Mouse (Mus musculus): ENCODE measurements at regions not wholly inside any gene's neighbourhood (a gene's known extent, or its start where the extent isn't known, plus 50 kb on each side); places are given as distances from the start of the nearest gene placed in this dataset.

DNA sequence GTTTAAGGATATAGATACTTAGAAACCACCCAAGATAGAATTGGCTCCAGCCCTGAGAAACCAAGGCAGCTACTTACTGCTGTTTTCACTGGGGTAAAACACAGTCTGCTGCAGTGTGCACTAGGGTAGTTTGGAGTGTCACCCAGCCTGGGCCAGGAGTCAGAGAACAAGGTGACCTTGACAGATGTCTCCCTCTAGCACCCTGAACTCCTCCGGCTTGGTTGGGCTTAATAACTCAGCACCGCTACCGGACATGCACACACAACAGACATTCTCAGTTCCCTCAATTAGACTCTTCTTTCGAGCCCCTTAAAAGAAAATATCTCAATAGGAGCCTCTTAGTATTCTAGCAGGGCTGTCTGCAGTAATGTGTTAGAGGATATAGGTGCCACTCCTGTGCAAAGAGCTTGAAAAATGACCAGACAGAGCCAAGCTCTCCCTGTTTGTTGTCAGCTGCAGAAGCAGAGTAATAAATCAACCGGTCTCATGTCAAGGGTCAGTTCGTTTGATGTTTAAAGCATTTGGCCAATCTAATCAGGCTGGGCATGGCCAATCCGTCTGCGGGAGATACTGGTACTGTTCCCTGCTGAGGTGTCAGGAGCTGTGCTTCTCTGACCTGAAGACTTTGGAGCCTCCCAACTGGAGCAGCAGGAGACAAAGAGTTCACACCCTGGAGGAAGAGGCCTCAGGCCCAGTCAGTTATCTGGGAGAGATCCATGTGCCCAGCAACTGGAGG lies 299.1 kb downstream of the Eipr1 start:
- intact Hi-C loops (cut with DNase I), result no loop called here
- Histone ChIP-seq H3K27me3 (ENCODE audit: control insufficient read depth, insufficient read depth, low read length) (no peaks in the 10 kb centered on the region), H3K9ac (ENCODE audit: low read depth, low read length) (no peak overlapping the region), H3K4me3 (no peak overlapping the region), H3K79me2 (replicated peaks; ENCODE audit: control insufficient read depth, insufficient read depth, low read length) (no peaks in the 10 kb centered on the region), H3K36me3 (ENCODE audit: control insufficient read depth, insufficient read depth, low read length) (no peaks in the 10 kb centered on the region), H3K4me1 (ENCODE audit: control insufficient read depth, insufficient read depth, low read length) (no peaks in the 10 kb centered on the region), H3K27ac (no peak overlapping the region)
- 72% methylated on average over 8 of the region's 8 CpGs for WGBS
- no peak for DNase-seq
- TF ChIP-seq POLR2A (IDR thresholded peaks at IDR 0.05; ENCODE audit: insufficient read depth, low read depth, low read length) (no peak), EP300 (IDR thresholded peaks at IDR 0.05; ENCODE audit: insufficient read depth, low read depth, low read length) (no peak), CTCF (IDR thresholded peaks at IDR 0.05) (no peak)

DNA sequence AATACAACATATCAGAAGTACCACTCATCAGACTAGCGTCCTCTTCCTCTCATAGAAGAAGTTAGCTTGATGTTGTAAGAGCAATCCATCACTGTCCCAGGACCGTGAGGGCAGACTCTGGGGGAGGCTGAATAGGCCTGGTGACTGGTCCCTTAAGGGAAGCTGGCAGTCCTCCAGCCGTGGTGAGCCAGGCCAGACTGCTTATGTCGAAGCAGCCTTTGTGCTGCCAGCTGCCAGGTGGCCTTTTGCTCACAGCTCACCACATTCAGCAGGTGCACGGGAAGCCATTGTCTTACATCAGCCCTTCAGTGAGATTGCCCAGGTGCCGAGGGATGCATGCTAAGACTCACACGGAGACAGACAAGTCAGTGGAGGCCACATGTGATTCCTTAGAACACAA lies 302.8 kb downstream of the Eipr1 start:
- H3K36me3 ChIP-seq (ENCODE audit: control insufficient read depth, insufficient read depth, low read length), result no peaks in the 10 kb centered on the region
- H3K27me3 ChIP-seq (ENCODE audit: control insufficient read depth, insufficient read depth, low read length), result no peaks in the 10 kb centered on the region
- no peak overlapping the region for H3K27ac ChIP-seq
- no peak overlapping the region for H3K4me3 ChIP-seq
- DNase-seq, result peak in 1 of 2 experiments; percentile 4
- no peak overlapping the region for H3K9ac ChIP-seq (ENCODE audit: low read depth, low read length)
- no peaks in the 10 kb centered on the region for H3K79me2 ChIP-seq (replicated peaks; ENCODE audit: control insufficient read depth, insufficient read depth, low read length)
- 31% methylated on average over 7 of the region's 7 CpGs for WGBS
- TF ChIP-seq EP300 (IDR thresholded peaks at IDR 0.05; ENCODE audit: insufficient read depth, low read depth, low read length) (no peak), POLR2A (IDR thresholded peaks at IDR 0.05; ENCODE audit: insufficient read depth, low read depth, low read length) (no peak), CTCF (IDR thresholded peaks at IDR 0.05) (no peak)
- no peaks in the 10 kb centered on the region for H3K4me1 ChIP-seq (ENCODE audit: control insufficient read depth, insufficient read depth, low read length)
- intact Hi-C loops (cut with DNase I), result no loop called here

DNA sequence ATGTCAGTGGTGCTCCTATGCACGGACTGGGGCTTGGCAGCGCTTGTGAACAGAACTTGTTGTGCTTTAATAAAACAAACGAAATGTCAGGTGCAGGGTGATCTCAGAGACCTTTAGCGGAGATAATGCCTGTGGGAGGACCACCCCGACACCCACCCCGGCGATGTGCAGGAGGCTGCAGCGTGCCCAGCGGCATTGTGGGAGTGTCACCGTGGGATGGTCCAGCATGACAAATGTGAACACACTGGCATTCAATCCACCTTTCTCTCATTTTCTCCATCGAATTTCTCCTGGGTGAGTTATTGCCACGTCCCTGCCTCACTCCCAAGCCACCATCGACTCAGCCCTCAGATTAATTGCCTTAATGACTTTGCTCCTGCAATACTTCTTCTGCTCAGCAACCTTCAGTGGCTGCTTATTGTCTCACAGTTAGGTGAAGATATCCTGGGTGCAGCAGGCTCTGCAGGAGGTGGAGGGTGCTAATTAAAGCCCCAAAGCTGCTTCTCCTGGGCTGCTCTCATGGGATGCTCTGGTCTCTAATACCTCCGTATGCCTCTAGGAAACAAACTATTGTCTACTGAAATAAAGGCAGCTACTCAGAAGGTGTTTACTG lies 310.5 kb downstream of the Eipr1 start:
- Histone ChIP-seq H3K9ac (ENCODE audit: low read depth, low read length) (no peak overlapping the region), H3K4me1 (ENCODE audit: control insufficient read depth, insufficient read depth, low read length) (no peaks in the 10 kb centered on the region), H3K27me3 (ENCODE audit: control insufficient read depth, insufficient read depth, low read length) (no peaks in the 10 kb centered on the region), H3K4me3 (no peak overlapping the region), H3K27ac (no peak overlapping the region), H3K79me2 (replicated peaks; ENCODE audit: control insufficient read depth, insufficient read depth, low read length) (no peaks in the 10 kb centered on the region), H3K36me3 (ENCODE audit: control insufficient read depth, insufficient read depth, low read length) (no peaks in the 10 kb centered on the region)
- WGBS, result 64% methylated on average over 14 of the region's 14 CpGs
- intact Hi-C loops (cut with DNase I), result no loop called here
- TF ChIP-seq EP300 (IDR thresholded peaks at IDR 0.05; ENCODE audit: insufficient read depth, low read depth, low read length), result no peak
- TF ChIP-seq POLR2A (IDR thresholded peaks at IDR 0.05; ENCODE audit: insufficient read depth, low read depth, low read length), result no peak
- no peak for TF ChIP-seq CTCF (IDR thresholded peaks at IDR 0.05)
- DNase-seq, result no peak

DNA sequence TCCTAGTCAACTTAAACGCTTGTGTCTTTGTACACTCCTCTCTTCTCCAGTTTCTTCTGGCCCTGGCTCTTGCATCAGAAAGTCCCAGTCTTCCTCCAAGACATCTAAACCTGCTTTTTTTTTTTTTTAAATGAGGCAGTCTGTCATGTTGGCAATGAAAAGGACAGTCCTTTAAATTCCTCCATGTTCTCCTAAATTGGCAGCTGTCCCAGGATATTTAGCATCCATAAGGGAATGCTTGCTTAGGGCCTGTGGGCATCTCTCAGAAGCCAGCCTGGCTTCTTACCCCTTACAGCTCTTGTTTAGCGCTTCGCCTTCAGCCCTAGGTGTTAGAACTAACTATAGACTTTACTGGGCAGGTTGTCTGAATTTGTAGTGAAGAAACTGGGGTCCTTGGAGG lies 311.2 kb downstream of the Eipr1 start:
- no peaks in the 10 kb centered on the region for H3K36me3 ChIP-seq (ENCODE audit: control insufficient read depth, insufficient read depth, low read length)
- H3K9ac ChIP-seq (ENCODE audit: low read depth, low read length), result no peak overlapping the region
- no peak overlapping the region for H3K4me3 ChIP-seq
- 83% methylated on average over 3 of the region's 3 CpGs for WGBS
- no peak overlapping the region for H3K27ac ChIP-seq
- no peak for TF ChIP-seq POLR2A (IDR thresholded peaks at IDR 0.05; ENCODE audit: insufficient read depth, low read depth, low read length)
- no peak for TF ChIP-seq CTCF (IDR thresholded peaks at IDR 0.05)
- TF ChIP-seq EP300 (IDR thresholded peaks at IDR 0.05; ENCODE audit: insufficient read depth, low read depth, low read length), result no peak
- DNase-seq, result no peak
- no peaks in the 10 kb centered on the region for H3K27me3 ChIP-seq (ENCODE audit: control insufficient read depth, insufficient read depth, low read length)
- no peaks in the 10 kb centered on the region for H3K79me2 ChIP-seq (replicated peaks; ENCODE audit: control insufficient read depth, insufficient read depth, low read length)
- no peaks in the 10 kb centered on the region for H3K4me1 ChIP-seq (ENCODE audit: control insufficient read depth, insufficient read depth, low read length)
- intact Hi-C loops (cut with DNase I), result no loop called here

DNA sequence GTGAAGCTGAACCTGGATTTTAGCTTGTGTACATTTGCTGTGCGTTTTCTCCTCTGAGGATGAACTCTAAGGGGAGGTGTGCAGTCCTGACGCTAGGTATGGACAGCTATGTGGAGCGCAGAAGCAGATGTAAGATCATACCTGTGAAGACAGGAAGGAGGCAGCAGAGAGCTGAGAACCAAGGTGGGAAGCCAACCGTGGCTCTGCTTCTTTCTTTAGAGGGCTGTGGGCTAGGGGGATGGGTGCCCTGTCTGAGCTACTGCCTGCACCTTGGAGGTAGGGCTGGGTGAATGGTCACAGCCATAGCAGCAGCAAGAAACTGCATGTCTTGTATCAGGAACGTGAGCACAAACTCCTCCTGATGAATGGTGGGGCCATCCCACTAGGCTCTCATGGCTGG lies 316.6 kb downstream of the Eipr1 start:
- no peaks in the 10 kb centered on the region for H3K4me1 ChIP-seq (ENCODE audit: control insufficient read depth, insufficient read depth, low read length)
- no peaks in the 10 kb centered on the region for H3K36me3 ChIP-seq (ENCODE audit: control insufficient read depth, insufficient read depth, low read length)
- 40% methylated on average over 5 of the region's 5 CpGs for WGBS
- no peaks in the 10 kb centered on the region for H3K27me3 ChIP-seq (ENCODE audit: control insufficient read depth, insufficient read depth, low read length)
- no peaks in the 10 kb centered on the region for H3K79me2 ChIP-seq (replicated peaks; ENCODE audit: control insufficient read depth, insufficient read depth, low read length)
- no peak overlapping the region for H3K4me3 ChIP-seq
- intact Hi-C loops (cut with DNase I), result no loop called here
- no peak overlapping the region for H3K27ac ChIP-seq
- DNase-seq, result no peak
- TF ChIP-seq CTCF (IDR thresholded peaks at IDR 0.05) (peak; percentile 47), POLR2A (IDR thresholded peaks at IDR 0.05; ENCODE audit: insufficient read depth, low read depth, low read length) (no peak)
- H3K9ac ChIP-seq (ENCODE audit: low read depth, low read length), result no peak overlapping the region

DNA sequence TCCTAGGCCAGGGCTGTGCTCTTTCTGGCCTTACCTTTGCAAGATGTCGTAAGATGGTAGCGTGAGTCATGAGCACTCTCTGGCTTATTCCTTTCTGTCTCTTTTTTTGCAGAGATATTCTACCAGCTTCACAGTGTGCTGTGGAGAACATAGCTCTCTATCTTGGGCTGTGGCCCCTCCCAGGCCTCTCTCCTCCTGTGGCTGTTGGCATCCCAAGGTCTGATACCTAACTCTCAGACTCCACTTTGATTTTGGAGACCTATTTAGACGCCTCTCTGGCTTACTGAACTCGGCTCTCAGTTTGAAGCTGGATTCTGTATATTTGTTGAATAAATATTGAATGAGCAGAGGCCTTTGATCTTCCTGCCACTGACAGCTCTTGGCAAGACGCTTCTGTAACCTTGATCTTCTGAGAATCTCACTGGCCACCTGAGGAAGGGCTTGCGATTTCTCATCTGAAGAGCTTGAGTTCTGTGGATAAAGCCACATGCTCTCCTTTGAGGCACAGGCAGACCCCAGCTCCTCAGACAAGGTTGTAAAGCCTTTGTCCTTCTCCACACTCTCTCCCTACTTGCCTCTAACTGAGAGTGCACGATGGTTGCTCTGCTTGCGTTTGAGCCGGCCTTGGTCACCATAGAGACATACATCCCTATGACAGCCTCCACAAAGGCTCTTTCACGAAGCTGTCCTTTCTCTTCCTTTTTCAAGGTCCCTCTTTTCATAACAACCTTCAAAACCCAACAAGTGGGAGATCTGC lies 323.7 kb downstream of the Eipr1 start:
- TF ChIP-seq CTCF (IDR thresholded peaks at IDR 0.05) (no peak), POLR2A (IDR thresholded peaks at IDR 0.05; ENCODE audit: insufficient read depth, low read depth, low read length) (no peak), EP300 (IDR thresholded peaks at IDR 0.05; ENCODE audit: insufficient read depth, low read depth, low read length) (no peak)

More for the DNA sequence above, 323.7 kb downstream of the Eipr1 start:
- DNase-seq, result no peak
- no peaks in the 10 kb centered on the region for H3K4me1 ChIP-seq (ENCODE audit: control insufficient read depth, insufficient read depth, low read length)
- H3K36me3 ChIP-seq (ENCODE audit: control insufficient read depth, insufficient read depth, low read length), result no peaks in the 10 kb centered on the region
- no peaks in the 10 kb centered on the region for H3K79me2 ChIP-seq (replicated peaks; ENCODE audit: control insufficient read depth, insufficient read depth, low read length)
- H3K27me3 ChIP-seq (ENCODE audit: control insufficient read depth, insufficient read depth, low read length), result no peaks in the 10 kb centered on the region
- intact Hi-C loops (cut with DNase I), result no loop called here
- no peak overlapping the region for H3K9ac ChIP-seq (ENCODE audit: low read depth, low read length)
- WGBS, result 82% methylated on average over 10 of the region's 10 CpGs
- H3K27ac ChIP-seq, result no peak overlapping the region
- H3K4me3 ChIP-seq, result no peak overlapping the region

Data from heart, adult 2 months (tissue).